Mouse (Mus musculus): Measurements from ENCODE around the gene Zfyve19.

Zfyve19 gene

GRCm38 (mm10) chr2:119250826-119251478, 42.5 kb downstream of the Zfyve19 start:
- DNase-seq (ENCODE audit: extremely low spot score): peak; percentile 82

- DNase-seq (ENCODE audit: extremely low spot score): no peak
Observed at GRCm38 (mm10) chr2:119254976-119255375, 46.6 kb downstream of the Zfyve19 start.

- no peak for DNase-seq (ENCODE audit: extremely low spot score)
Observed at GRCm38 (mm10) chr2:119260518-119260917, 52.1 kb downstream of the Zfyve19 start.

- no peak for DNase-seq (ENCODE audit: extremely low spot score)
Observed at GRCm38 (mm10) chr2:119261326-119261725, 52.9 kb downstream of the Zfyve19 start.

GRCm38 (mm10) chr2:119262978-119263377, 54.6 kb downstream of the Zfyve19 start:
- DNase-seq (ENCODE audit: extremely low spot score): no peak

- DNase-seq (ENCODE audit: extremely low spot score): no peak
Observed at GRCm38 (mm10) chr2:119263813-119264212, 55.4 kb downstream of the Zfyve19 start.
